Mouse (Mus musculus) spleen, adult 2 months (tissue): ENCODE measurements around the gene Fam111a.

Experiments used
- CTCF ChIP-seq: fragments of 200-500 bp; IDR thresholded peaks from 2 replicates; pipeline ENCODE4 v1.5.1; 2011; ENCODE audit warnings: mild to moderate bottlenecking, inconsistent platforms; ENCODE audit not compliant: insufficient read depth, insufficient read length, insufficient replicate concordance; ENCODE audit errors: extremely low read depth
- POLR2A ChIP-seq: fragments of 200-500 bp; IDR thresholded peaks from 2 replicates; pipeline ENCODE4 v1.6.1; 2011; ENCODE audit warnings: low read depth, low read length, inconsistent platforms

- TF ChIP-seq CTCF = no peak
- no peak for TF ChIP-seq POLR2A
These were observed 29.6 kb downstream of the Fam111a start for GRCm38 (mm10) chr19:12575107-12575506.
